Mouse (Mus musculus): Measurements from ENCODE around the gene Taf1a.
A peak's percentile ranks its signal among the peaks of the same experiment; 100 is the strongest.

Gene Taf1a

GRCm38 (mm10) chr1:183414081-183414727 lies 25.4 kb downstream of the Taf1a start:
- DNase-seq (ENCODE audit: low spot score) = no peak

- no peak for DNase-seq (ENCODE audit: low spot score)
Measured at GRCm38 (mm10) chr1:183417873-183418272, 29.1 kb downstream of the Taf1a start, which contains the start of gene Hhipl2. Gene Hhipl2 (plus strand): TSS chr1:183418215.

GRCm38 (mm10) chr1:183419741-183420140 lies 31.0 kb downstream of the Taf1a start:
- no peak for DNase-seq (ENCODE audit: low spot score)

DNA sequence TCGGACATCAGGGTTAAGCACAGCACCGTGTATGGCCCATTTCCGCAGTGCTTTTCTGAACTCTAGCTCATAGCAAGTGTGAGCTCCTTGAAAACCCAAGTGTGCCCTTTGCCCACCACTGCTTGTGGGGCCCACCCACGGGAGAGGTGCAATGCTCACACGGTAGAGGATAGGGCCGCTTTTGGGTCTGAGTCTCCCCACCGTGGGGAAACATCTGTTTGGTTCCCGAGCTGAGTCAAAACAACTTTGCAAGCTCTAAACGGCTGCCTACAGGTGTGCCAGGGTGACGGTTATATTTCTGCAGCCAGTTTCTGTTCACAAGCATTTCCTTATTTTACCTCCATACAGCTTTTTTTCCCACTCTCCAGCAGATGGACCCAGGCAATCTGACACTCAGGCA lies 31.5 kb downstream of the Taf1a start:
- no peak for DNase-seq (ENCODE audit: low spot score)

- DNase-seq (ENCODE audit: low spot score) = no peak
Measured at GRCm38 (mm10) chr1:183424100-183424499, 35.3 kb downstream of the Taf1a start.

- DNase-seq (ENCODE audit: low spot score) = no peak
Measured at GRCm38 (mm10) chr1:183434918-183435317, 46.1 kb downstream of the Taf1a start.

- DNase-seq (ENCODE audit: low spot score) = peak; percentile 73
Measured at GRCm38 (mm10) chr1:183439036-183439435, 50.3 kb downstream of the Taf1a start.

DNA sequence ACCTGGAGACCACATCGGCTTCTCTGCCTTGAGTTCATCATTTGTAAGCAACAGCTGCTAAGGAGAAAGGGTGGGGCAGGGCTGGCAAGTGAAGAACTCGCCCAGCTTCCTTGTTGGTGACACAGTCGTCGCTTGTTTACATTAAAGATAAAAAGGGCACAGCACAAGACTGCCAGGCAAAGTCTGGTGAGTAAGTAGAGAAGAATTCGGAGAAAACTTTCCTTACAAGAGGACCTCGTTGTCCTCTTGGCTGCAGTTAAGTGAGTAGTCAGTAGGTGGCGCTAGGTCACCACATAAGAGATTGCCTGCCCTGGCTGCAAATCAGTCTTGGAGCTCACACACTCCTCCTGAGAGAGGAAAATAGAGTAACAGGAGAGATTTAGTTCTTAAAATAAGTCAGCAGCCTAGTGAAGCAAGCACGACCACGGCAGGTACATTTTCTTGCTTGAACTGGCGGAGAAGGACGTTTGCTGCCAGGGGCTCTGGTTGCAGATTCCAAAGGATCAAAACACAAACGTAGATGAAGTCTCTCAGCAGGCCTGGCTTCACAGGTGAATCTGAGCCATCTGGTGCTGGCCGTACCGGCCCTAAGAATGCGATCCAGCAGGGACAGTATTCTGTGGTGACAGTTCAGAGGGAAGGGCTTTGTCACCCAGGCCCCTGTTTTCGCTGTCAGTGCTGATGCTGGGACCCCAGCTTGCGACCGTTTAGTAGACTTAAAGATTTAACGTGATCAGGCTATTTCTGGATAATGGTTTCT lies 53.4 kb downstream of the Taf1a start:
- peak; percentile 73 for DNase-seq (ENCODE audit: low spot score)

- DNase-seq (ENCODE audit: low spot score) = no peak
Measured at GRCm38 (mm10) chr1:183453066-183453465, 64.3 kb downstream of the Taf1a start.
